Mouse (Mus musculus) frontal cortex, postnatal 14 days (tissue): ENCODE data around the gene Pgd.
"Not testable (repeated sequence)": the region's sequence is repeated elsewhere in the genome, so short reads cannot be mapped to it uniquely, and the experiment has no call there.

Source experiments
- DNase-seq, 2 experiments: peaks; one replicate each; pipeline ENCODE4 v3.0.0; 2022; ENCODE audit warnings: low spot score in 2 of 2

Pgd gene

GRCm38 (mm10) chr4:149166215-149166946, at the start of gene Pgd:
Gene Pgd, minus strand, starts transcription at chr4:149166771.
- DNase-seq = peak; percentile 95

- no peak for DNase-seq
Measured at GRCm38 (mm10) chr4:149215982-149216381, 49.4 kb upstream of the Pgd start.

GRCm38 (mm10) chr4:149215397-149215796, 48.8 kb upstream of the Pgd start:
- DNase-seq = no peak

- DNase-seq = not testable (repeated sequence)
Measured at GRCm38 (mm10) chr4:149214468-149214867, 47.9 kb upstream of the Pgd start.

GRCm38 (mm10) chr4:149213466-149213865, 46.9 kb upstream of the Pgd start:
- DNase-seq = no peak

- DNase-seq = not testable (repeated sequence)
Measured at GRCm38 (mm10) chr4:149211441-149211840, 44.9 kb upstream of the Pgd start.

- DNase-seq = no peak
Measured at GRCm38 (mm10) chr4:149202467-149202866, 35.9 kb upstream of the Pgd start.

- DNase-seq = no peak
Measured at GRCm38 (mm10) chr4:149201110-149201509, 34.5 kb upstream of the Pgd start.

- DNase-seq = no peak
Measured at GRCm38 (mm10) chr4:149197180-149197579, 30.6 kb upstream of the Pgd start.

GRCm38 (mm10) chr4:149191103-149191502, 24.5 kb upstream of the Pgd start:
- DNase-seq = no peak

- DNase-seq = no peak
Measured at GRCm38 (mm10) chr4:149188563-149188962, 22.0 kb upstream of the Pgd start.

- no peak for DNase-seq
Measured at GRCm38 (mm10) chr4:149182755-149183154, 16.2 kb upstream of the Pgd start.

GRCm38 (mm10) chr4:149182192-149182591, 15.6 kb upstream of the Pgd start:
- DNase-seq = no peak

- no peak for DNase-seq
Measured at GRCm38 (mm10) chr4:149179573-149179972, 13.0 kb upstream of the Pgd start.

GRCm38 (mm10) chr4:149179160-149179559, 12.6 kb upstream of the Pgd start:
- DNase-seq = no peak

GRCm38 (mm10) chr4:149178328-149178727, 11.8 kb upstream of the Pgd start:
- no peak for DNase-seq

- DNase-seq = no peak
Measured at GRCm38 (mm10) chr4:149177046-149177445, 10.5 kb upstream of the Pgd start.

- no peak for DNase-seq
Measured at GRCm38 (mm10) chr4:149176645-149177044, 10.1 kb upstream of the Pgd start.

- DNase-seq = no peak
Measured at GRCm38 (mm10) chr4:149173661-149174060, 7.1 kb upstream of the Pgd start.

GRCm38 (mm10) chr4:149172666-149173065, 6.1 kb upstream of the Pgd start:
- no peak for DNase-seq

- DNase-seq = no peak
Measured at GRCm38 (mm10) chr4:149172083-149172482, 5.5 kb upstream of the Pgd start.

GRCm38 (mm10) chr4:149171581-149171981, 5.0 kb upstream of the Pgd start:
- no peak for DNase-seq

GRCm38 (mm10) chr4:149170394-149170931, 3.9 kb upstream of the Pgd start:
- DNase-seq = no peak

- not testable (repeated sequence) for DNase-seq
Measured at GRCm38 (mm10) chr4:149169926-149170325, 3.4 kb upstream of the Pgd start.
